Mouse (Mus musculus): ENCODE measurements around the gene Ick.

Gene Ick

GRCm38 (mm10) chr9:78191736-78192135 is 82.7 kb downstream of the Ick start:
- peak; percentile 26 for DNase-seq (ENCODE audit: low read depth)

- DNase-seq (ENCODE audit: low read depth), result peak; percentile 49
Observed at GRCm38 (mm10) chr9:78193902-78194597, 85.1 kb downstream of the Ick start.

- DNase-seq (ENCODE audit: low read depth), result no peak
Observed at GRCm38 (mm10) chr9:78195034-78195433, 86.0 kb downstream of the Ick start.

GRCm38 (mm10) chr9:78197801-78198200 is 88.8 kb downstream of the Ick start:
- DNase-seq (ENCODE audit: low read depth), result no peak

- no peak for DNase-seq (ENCODE audit: low read depth)
Observed at GRCm38 (mm10) chr9:78204194-78204593, 95.2 kb downstream of the Ick start.

- DNase-seq (ENCODE audit: low read depth), result no peak
Observed at GRCm38 (mm10) chr9:78208956-78209355, 100.0 kb downstream of the Ick start.

- DNase-seq (ENCODE audit: low read depth), result no peak
Observed at GRCm38 (mm10) chr9:78210079-78210478, 101.1 kb downstream of the Ick start.

GRCm38 (mm10) chr9:78210821-78211220 is 101.8 kb downstream of the Ick start:
- DNase-seq (ENCODE audit: low read depth), result no peak

GRCm38 (mm10) chr9:78211521-78211920 is 102.5 kb downstream of the Ick start:
- no peak for DNase-seq (ENCODE audit: low read depth)

GRCm38 (mm10) chr9:78212341-78213049 is 103.5 kb downstream of the Ick start:
- DNase-seq (ENCODE audit: low read depth), result no peak

GRCm38 (mm10) chr9:78217074-78217473 is 108.1 kb downstream of the Ick start:
- DNase-seq (ENCODE audit: low read depth), result no peak
